Mouse (Mus musculus) olfactory bulb, adult 2 months (tissue): Measurements from ENCODE around the gene Trub2.

Source experiments
- CTCF ChIP-seq: fragments of 200-500 bp; IDR thresholded peaks from 2 replicates; pipeline ENCODE4 v1.5.1; 2012; ENCODE audit warnings: low read depth, mild to moderate bottlenecking, low read length, moderate library complexity; ENCODE audit not compliant: insufficient read depth
- POLR2A ChIP-seq: fragments of 200-500 bp; IDR thresholded peaks from 2 replicates; pipeline ENCODE4 v1.6.1; 2012; ENCODE audit warnings: mild to moderate bottlenecking, low read depth, low read length, moderate library complexity; ENCODE audit not compliant: insufficient read depth

- TF ChIP-seq POLR2A (no peak), CTCF (no peak)
These were observed 38.1 kb upstream of the Trub2 start for GRCm38 (mm10) chr2:29826318-29826925.
